Mouse (Mus musculus) cortical plate, adult 2 months (tissue): ENCODE data around the gene Tmem38b. TPM values are rescaled to one million over a fixed set of nuclear protein-coding genes. Genes with fewer than 3 reads are reported as not detected.

Experiments
- H3K27ac ChIP-seq: fragments of 200-500 bp; 2 replicates; pipeline ENCODE4 v1.5.1; 2012; ENCODE audit warnings: low read length, control low read depth, inconsistent platforms; ENCODE audit not compliant: insufficient read depth
- H3K4me1 ChIP-seq: fragments of 200-500 bp; 2 replicates; pipeline ENCODE4 v1.6.1; 2011; ENCODE audit warnings: low read length; ENCODE audit not compliant: control insufficient read depth, insufficient read depth
- H3K4me3 ChIP-seq: fragments of 200-500 bp; 2 replicates; pipeline ENCODE4 v1.5.1; 2011; ENCODE audit warnings: mild to moderate bottlenecking, low read length, control low read depth; ENCODE audit not compliant: insufficient read depth
- CTCF ChIP-seq: fragments of 200-500 bp; IDR thresholded peaks from 2 replicates; pipeline ENCODE4 v1.5.1; 2011; ENCODE audit warnings: mild to moderate bottlenecking, control low read depth, low read length; ENCODE audit not compliant: insufficient read depth; ENCODE audit errors: extremely low read depth
- POLR2A ChIP-seq: fragments of 200-500 bp; IDR thresholded peaks from 2 replicates; pipeline ENCODE4 v1.6.1; 2011; ENCODE audit warnings: mild to moderate bottlenecking, low read length, control low read depth; ENCODE audit not compliant: insufficient read depth; ENCODE audit errors: extremely low read depth
- polyA plus RNA-seq: library from polyadenylated mRNA; depleted of rRNA; stranded (reverse); fragments of >200 nt; gene quantifications from 2 replicates; pipeline ENCODE4 v1.2.3, GENCODE M21; 2012

Tmem38b gene
- polyA plus RNA-seq, 1 experiment, result 7.3 TPM

DNA sequence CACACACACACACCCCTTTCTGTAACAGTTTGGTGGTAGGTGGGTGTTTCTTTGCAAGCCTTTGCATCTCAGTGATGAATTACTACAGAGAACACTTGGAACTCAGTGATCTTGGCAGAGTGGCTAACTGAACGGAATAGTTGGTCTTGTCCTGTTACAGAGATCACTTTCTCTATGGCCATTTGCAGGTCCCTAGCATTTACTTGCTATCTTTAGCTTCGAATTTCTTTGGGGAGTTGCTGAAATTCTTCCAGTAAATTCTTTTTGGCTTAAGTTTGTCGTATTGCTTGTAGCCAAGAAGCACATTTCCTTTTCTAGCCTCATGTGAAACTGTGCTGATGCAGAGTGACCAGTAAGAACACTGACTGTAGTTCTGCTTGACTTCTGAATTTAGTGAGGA, 3.1 kb downstream of the Tmem38b start:
- TF ChIP-seq POLR2A, result no peak
- TF ChIP-seq CTCF, result no peak
- H3K4me1 ChIP-seq, result peaks cover 5% of the 10 kb centered on the region
- no peak overlapping the region for H3K27ac ChIP-seq
- no peak overlapping the region for H3K4me3 ChIP-seq

DNA sequence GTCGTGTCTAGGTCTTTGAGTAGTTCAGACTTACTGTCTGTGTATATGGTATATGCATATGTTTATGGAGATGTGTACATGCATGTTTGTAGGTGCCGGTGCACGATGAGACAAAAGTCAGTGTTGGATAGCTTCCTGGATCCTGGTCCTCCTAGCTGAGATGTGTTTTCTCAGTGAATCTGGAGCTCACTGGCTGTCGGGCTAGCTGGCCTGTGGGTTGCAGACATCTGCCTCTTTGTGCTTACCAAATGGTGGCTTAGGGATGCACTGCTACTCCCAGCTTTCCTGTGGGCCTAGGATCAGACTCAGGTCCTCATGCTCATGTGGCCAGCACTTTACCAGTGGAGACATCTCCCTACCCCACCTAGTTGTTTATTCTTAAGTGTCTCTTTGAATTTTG, 4.2 kb downstream of the Tmem38b start:
- TF ChIP-seq POLR2A (no peak), CTCF (no peak)
- H3K4me1 ChIP-seq, result peaks cover 5% of the 10 kb centered on the region
- H3K27ac ChIP-seq, result no peak overlapping the region
- no peak overlapping the region for H3K4me3 ChIP-seq

GRCm38 (mm10) chr4:53830579-53830978, 4.7 kb downstream of the Tmem38b start:
- H3K27ac ChIP-seq, result no peak overlapping the region
- peaks cover 5% of the 10 kb centered on the region for H3K4me1 ChIP-seq
- TF ChIP-seq POLR2A, result no peak
- TF ChIP-seq CTCF, result no peak
- H3K4me3 ChIP-seq, result no peak overlapping the region

DNA sequence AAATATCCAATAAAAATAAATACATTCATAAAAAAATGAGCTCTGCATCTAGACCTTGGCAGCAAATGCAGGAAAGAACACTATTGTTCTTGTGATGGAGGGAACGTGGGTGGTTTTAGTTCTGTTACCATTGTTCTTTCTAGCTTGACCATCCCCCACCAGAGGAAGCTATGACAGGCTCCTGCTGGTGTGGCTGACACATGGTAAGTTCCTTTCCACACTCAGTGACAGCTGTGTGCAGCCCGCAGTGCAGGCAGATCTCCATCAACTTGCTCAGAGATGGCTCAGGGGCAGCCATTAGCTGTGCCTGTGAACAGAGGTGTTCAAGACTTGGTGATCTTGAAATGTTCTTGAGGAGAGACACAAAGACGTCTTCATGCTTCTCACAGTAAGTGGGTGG, 6.5 kb downstream of the Tmem38b start:
- no peak overlapping the region for H3K4me3 ChIP-seq
- peaks cover 5% of the 10 kb centered on the region for H3K4me1 ChIP-seq
- no peak overlapping the region for H3K27ac ChIP-seq
- TF ChIP-seq POLR2A (no peak), CTCF (no peak)

DNA sequence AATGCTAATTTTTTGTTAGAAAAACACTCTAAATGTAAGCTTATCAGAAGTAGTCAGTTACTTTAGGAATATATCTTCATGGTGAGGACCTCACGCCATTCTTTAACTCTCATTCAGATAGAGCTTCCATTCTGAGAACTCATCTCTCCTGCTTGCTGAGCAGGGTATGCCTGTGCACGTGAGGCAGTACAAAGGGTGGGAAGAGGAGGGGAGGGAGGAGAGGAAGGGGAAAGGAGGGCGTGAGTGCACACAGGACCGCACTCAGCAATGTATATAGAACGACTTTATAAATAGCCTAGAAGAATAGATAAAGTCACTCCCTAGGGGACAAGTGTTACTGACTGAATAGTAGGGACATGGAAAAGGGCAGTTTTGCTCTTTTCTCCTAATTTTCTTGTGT, 11.1 kb downstream of the Tmem38b start:
- H3K27ac ChIP-seq, result no peak overlapping the region
- TF ChIP-seq POLR2A (no peak), CTCF (no peak)
- no peak overlapping the region for H3K4me3 ChIP-seq
- H3K4me1 ChIP-seq, result peaks cover 5% of the 10 kb centered on the region

- no peak overlapping the region for H3K4me3 ChIP-seq
- no peak for TF ChIP-seq CTCF
- no peak for TF ChIP-seq POLR2A
- H3K4me1 ChIP-seq, result peaks cover 3% of the 10 kb centered on the region; the same call in 1 of the 2 replicates
- H3K27ac ChIP-seq, result no peak overlapping the region
Observed at GRCm38 (mm10) chr4:53840158-53840870, 14.5 kb downstream of the Tmem38b start.

- Histone ChIP-seq H3K4me1 (peaks cover 3% of the 10 kb centered on the region; the same call in 1 of the 2 replicates), H3K4me3 (no peak overlapping the region), H3K27ac (no peak overlapping the region)
- TF ChIP-seq POLR2A (no peak), CTCF (peak; percentile 24; the same call in 1 of the 2 replicates)
Observed at GRCm38 (mm10) chr4:53843553-53843952, 17.7 kb downstream of the Tmem38b start.

- Histone ChIP-seq H3K4me3 (no peak overlapping the region), H3K27ac (no peak overlapping the region), H3K4me1 (peaks cover 3% of the 10 kb centered on the region; the same call in 1 of the 2 replicates)
- TF ChIP-seq POLR2A, result no peak
- TF ChIP-seq CTCF, result peak; percentile 68
Observed at GRCm38 (mm10) chr4:53844835-53845619, 19.2 kb downstream of the Tmem38b start.

GRCm38 (mm10) chr4:53845656-53846055, 19.8 kb downstream of the Tmem38b start:
- Histone ChIP-seq H3K4me3 (no peak overlapping the region), H3K4me1 (peaks cover 3% of the 10 kb centered on the region; the same call in 1 of the 2 replicates), H3K27ac (no peak overlapping the region)
- TF ChIP-seq CTCF (no peak), POLR2A (no peak)

GRCm38 (mm10) chr4:53846326-53846725, 20.5 kb downstream of the Tmem38b start:
- no peak overlapping the region for H3K4me3 ChIP-seq
- H3K27ac ChIP-seq, result no peak overlapping the region
- TF ChIP-seq POLR2A, result no peak
- peaks cover 3% of the 10 kb centered on the region; the same call in 1 of the 2 replicates for H3K4me1 ChIP-seq
